Mouse (Mus musculus): Measurements from ENCODE around the gene Camkk2.

The Camkk2 gene

DNA sequence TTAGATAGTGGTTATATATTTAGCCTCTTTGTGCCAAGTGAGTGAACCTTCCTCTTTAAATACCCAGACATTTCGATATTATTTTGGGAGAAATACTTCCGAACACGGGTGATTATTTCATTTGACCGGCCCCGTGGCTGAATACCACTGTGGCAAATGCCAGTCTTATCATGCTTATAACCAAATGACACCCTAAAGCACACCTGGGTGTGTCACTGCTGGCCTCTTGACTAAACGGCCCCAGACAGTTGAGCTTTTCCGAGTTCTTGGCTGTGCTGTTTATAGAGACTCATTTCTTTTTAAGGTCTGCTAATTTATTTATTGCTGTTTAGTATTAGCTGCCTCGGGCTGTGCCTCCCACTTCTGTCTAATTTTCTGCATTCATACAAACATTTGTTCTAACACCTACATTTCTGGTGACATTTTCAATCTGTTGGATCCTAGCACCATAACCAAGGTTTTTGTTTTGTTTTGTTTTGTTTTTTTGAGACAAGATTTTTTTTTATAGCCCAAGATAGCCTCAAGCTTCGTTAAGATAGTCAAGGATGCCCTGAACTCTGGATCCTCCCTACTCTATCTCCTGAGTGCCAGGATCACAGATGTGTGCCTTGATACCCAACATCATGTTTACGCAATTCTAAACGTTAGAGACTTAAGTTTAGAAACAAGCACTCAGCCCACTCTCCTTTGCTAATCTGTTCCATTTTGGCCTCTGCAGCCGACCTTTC lies 78.9 kb downstream of the Camkk2 start:
- 78% methylated on average over 12 of the region's 12 CpGs for WGBS

DNA sequence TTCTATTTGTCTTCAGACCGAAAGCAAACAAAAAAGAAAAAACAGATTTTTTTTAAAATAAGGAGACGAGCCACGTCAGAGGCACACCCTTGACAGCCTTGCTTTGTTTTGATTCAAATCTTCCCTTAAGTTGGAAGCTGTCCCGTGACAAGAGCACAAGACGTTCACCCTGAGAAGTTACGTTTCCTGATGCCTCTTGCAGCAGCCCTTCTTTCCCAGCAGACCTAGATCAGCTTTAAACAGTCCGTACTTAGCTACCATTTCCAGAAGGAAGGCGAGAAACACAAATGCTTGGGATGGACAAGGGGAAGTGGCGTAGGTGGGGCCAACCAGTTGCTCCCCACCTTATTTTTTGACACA lies 80.5 kb downstream of the Camkk2 start:
- 86% methylated on average over 9 of the region's 9 CpGs for WGBS

DNA sequence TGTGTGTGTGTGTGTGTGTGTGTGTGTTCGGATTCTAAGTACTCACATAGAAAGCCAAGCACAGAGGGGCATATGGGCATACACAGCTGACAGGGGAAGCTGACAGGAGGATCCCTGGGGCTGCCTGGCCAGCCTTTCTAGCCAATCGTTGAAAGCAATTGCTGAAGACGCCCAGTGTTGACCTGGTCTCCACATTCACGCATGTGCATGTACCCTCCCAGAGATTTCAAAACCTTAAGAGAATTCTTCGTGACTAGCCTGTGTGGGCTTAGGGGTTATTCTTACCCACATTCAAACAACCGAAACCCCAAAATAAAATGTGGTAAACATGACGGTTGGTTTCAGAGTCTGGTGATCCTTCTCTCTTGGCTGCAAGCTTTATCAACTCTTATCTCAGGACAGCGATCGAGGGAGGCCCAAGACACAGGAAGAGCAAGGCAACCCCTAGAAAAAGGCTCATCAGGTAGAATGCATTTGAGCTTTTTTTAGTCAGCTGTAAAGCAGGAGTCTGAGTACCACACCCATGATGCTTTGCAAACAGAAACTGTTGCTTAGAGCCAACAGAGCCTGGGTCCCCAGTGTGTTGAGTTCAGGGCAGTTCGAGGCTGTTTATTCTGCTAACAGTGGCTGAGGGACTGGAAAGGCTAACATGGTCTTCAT lies 81.0 kb downstream of the Camkk2 start:
- WGBS, result 82% methylated on average over 10 of the region's 10 CpGs

DNA sequence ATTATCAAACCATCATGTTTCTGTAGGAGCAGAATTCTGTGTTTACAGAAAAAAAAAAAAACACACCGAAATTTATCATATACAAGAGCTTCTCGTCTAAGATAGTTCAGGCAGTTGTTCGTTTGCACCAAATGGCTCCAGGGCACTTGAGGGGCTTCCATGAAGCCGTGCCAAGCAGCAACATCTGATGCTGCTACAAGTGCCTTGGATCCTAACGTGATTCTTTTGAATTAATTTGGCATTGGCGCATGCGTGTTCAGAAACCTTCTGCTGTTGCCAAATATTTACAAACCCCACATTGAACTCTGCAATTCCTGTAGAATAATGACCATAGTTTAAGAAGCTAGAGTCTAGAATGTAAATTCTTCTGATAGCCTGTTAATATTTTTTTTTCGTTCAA lies 83.7 kb downstream of the Camkk2 start:
- 65% methylated on average over 8 of the region's 8 CpGs for WGBS

DNA sequence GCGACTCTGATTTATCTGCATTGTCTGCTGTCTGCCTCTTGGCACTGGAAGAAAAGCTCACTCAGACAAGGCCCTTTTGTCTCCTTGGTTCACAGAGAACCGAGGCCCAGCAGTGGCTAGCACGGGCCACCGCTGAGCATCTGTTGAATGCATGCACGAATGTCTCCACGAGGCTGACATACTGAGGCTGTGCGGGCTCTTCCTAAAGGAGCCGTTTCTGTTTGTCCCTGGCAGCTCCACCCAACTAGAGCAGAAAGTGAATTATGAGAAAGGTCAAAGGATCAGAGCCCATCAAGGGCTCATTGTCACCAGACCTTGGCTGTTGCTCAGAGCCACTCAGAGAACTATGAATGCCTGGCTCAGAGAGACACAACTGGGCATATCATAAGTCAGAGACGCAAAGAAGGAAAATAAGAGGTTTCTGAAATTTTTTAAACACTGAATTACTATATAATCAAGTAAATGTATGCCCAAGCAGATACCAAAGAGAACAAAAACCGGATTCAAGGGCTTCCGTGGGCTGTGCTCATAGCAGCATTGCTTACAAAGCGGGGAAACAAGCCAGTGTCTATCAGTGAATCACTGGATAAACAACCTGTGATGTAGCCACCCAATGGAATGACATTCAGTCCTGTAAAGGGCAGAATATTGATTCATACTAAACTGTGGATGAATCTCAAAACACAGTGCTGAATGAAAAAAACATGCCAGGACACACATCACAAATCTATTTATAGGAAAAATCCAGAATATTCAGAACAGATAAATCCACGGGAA lies 85.6 kb downstream of the Camkk2 start:
- 39% methylated on average over 13 of the region's 13 CpGs for WGBS

DNA sequence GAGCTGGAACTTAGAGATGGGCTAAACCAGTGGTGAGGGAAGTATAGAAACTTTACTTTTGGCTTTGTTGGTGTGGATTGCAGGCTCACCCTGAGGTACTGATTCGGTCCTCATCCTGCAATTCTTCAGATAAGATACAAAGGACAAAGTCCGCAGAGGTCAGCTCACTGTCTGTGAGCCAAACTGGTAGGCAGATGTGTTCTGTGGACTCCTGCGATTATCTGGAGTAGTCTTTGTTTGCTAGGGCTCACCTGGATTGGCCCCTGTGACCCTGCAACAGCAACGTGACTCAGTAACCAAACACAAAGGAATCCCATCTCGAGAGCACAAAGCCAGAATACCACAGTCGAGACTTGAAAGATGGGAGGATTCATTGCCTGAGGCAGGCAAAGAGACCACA lies 88.7 kb downstream of the Camkk2 start:
- WGBS, result 79% methylated on average over 6 of the region's 6 CpGs

DNA sequence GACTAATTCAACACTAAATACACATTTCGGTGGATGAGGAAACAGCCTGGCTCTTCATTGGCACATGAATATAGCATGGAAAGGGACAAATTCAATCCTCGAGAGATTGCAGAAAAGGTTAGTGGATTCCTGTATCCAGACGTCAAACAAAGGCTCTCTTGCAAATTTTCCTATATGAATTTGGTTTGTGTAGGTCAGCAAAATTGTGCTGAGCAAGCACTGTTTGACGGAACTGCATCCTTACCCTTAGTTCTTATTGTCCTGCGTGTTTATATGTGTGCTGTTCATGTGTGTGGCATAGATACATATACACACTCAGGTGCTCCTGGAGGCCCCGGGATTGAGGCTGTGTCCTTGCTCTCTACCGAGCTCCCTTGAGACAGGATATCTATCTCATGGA lies 90.1 kb downstream of the Camkk2 start:
- WGBS, result 91% methylated on average over 7 of the region's 7 CpGs

DNA sequence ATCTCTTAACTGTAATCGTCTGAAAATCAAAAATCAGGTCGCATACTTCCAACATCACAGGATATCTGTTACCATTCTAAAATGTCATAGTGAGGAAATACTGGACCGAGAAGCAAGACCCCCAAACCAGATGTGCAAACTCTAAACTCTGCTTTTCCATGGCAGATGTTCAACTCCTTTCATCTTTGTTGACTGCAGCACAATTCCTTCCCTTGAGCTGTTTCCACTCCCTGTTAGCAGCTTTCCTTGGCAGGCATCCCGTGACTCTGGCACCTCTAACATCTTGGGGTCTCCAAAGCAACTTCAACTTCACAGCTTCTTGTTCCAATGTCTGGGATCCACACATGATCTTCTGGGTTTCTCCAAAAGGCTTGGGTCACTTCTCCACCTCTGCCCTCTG lies 91.8 kb downstream of the Camkk2 start:
- 72% methylated on average over 4 of the region's 4 CpGs for WGBS

DNA sequence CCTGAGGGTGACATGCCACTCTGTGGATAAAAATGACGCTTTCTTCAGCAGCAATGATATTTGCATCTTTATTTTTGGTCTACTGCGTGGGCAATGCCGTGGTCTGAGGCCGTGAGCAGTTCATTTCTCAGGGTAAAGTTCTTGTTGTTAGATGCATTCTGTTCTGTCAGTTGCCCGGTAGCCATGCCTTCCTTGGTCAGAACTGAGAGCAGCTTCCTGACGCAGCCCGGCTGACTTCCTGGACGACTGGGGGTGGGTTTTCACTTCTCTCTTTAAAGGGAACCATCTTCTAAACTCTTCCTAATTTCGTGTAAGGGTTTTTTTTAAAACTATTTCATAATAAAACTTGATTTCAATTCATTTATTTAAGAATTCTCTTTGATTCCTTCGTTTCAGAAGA lies 95.3 kb downstream of the Camkk2 start:
- 71% methylated on average over 10 of the region's 10 CpGs for WGBS

DNA sequence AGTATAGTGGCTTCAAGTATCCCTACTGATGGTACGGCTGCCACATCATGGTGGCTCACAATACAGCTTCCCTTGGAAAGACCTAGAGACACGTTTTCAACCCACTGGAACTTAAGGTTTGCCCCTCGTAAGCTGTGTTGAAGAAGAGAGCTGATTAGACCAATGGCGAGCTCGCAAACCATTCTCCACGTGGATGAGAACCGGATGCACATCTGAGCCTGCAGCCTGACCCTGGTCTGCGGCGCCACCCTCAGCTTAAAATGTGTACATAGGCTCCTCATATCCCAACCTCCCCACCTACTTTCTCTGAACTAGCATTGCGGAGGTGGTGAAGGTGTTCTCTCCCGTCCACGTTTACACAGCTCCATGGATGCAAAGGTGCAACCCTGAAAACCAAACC lies 97.9 kb downstream of the Camkk2 start:
- WGBS, result 90% methylated on average over 12 of the region's 12 CpGs
